Mouse (Mus musculus) midbrain, embryonic 12.5 days (tissue): ENCODE data around the gene Gsc2. TPM values are rescaled to one million over a fixed set of nuclear protein-coding genes. Genes with fewer than 3 reads are reported as not detected.

Experiments
- ATAC-seq: fragments of 200-750 bp; cut with Nextera tagmentation; 2 replicates; pipeline ENCODE4 v1.8.0; 2017; ENCODE audit warnings: low read depth, moderate TSS enrichment, moderate library complexity; ENCODE audit not compliant: low FRiP score
- H3K27ac ChIP-seq: fragments of 300-500 bp; sonication (generic); replicated peaks from 2 replicates; pipeline ENCODE4 v1.5.1; 2016; ENCODE audit warnings: mild to moderate bottlenecking
- H3K27me3 ChIP-seq: fragments of 300-500 bp; sonication (generic); 2 replicates; pipeline ENCODE4 v1.6.1; 2016; ENCODE audit warnings: mild to moderate bottlenecking
- H3K36me3 ChIP-seq: fragments of 300-500 bp; sonication (generic); 2 replicates; pipeline ENCODE4 v1.6.1; 2016
- H3K4me1 ChIP-seq: fragments of 300-500 bp; sonication (generic); 2 replicates; pipeline ENCODE4 v1.6.1; 2016
- H3K4me2 ChIP-seq: fragments of 300-500 bp; sonication (generic); replicated peaks from 2 replicates; pipeline ENCODE4 v1.6.1; 2016; ENCODE audit warnings: mild to moderate bottlenecking, moderate library complexity
- H3K4me3 ChIP-seq: fragments of 300-500 bp; sonication (generic); 2 replicates; pipeline ENCODE4 v1.5.1; 2016; ENCODE audit warnings: mild to moderate bottlenecking
- H3K9ac ChIP-seq: fragments of 300-500 bp; sonication (generic); replicated peaks from 2 replicates; pipeline ENCODE4 v1.6.1; 2016; ENCODE audit warnings: mild to moderate bottlenecking, moderate library complexity
- H3K9me3 ChIP-seq: fragments of 300-500 bp; sonication (generic); 2 replicates; pipeline ENCODE4 v1.6.1; 2016; ENCODE audit warnings: mild to moderate bottlenecking
- WGBS: fragments of 180-500 bp; shearing (Covaris S2); methylation state at CpG from one replicate; pipeline ENCODE4 v1.1.7; 2016; 5-methylcytosine and 5-hydroxymethylcytosine counted together
- polyA plus RNA-seq: library from polyadenylated mRNA; unstranded; fragments of >200 nt; fragmentation: Nextera tagmentation; extraction: Ambion mirVana; gene quantifications from 2 replicates; pipeline ENCODE4 v1.2.1, GENCODE M21; 2016

Gsc2 gene
- polyA plus RNA-seq, 1 experiment from 2014 or later, result 0.26 TPM

- 0 out of 2 replicates have a peak overlapping the region, but pooled peaks have one; percentile 58 for H3K4me3 ChIP-seq
- peak overlapping the region; percentile 81 for H3K27ac ChIP-seq
- peak overlapping the region; percentile 86 for H3K9ac ChIP-seq
- H3K36me3 ChIP-seq, result peaks cover 14% of the 10 kb centered on the region
- no peak for ATAC-seq
- H3K4me2 ChIP-seq, result peak overlapping the region; percentile 98
- H3K27me3 ChIP-seq, result peaks cover 48% of the 10 kb centered on the region
- peaks cover 27% of the 10 kb centered on the region for H3K4me1 ChIP-seq
- no peaks in the 10 kb centered on the region for H3K9me3 ChIP-seq
- 1% methylated on average over 20 of the region's 20 CpGs for WGBS
Observed at GRCm38 (mm10) chr16:17920586-17920985, 5.7 kb upstream of the Gsc2 start.

- Histone ChIP-seq H3K9ac (peak within 1 kb of the TSS; percentile 65), H3K4me2 (peak within 1 kb of the TSS; percentile 92), H3K4me3 (peak within 1 kb of the TSS; percentile 60), H3K27ac (no peak within 1 kb of the TSS; the same call in 1 of the 2 replicates), H3K4me1 (peaks cover 22% of the 10 kb centered on the region), H3K9me3 (no peaks in the 10 kb centered on the region), H3K27me3 (peaks cover 45% of the 10 kb centered on the region), H3K36me3 (peaks cover 33% of the 10 kb centered on the region)
- peak; percentile 93 for ATAC-seq
- WGBS, result under 1% methylated on average over 35 of the region's 35 CpGs
Observed at GRCm38 (mm10) chr16:17911052-17911595, 3.7 kb downstream of the Gsc2 start, which contains the start of gene Ess2. Ess2 (minus strand) TSS chr16:17911348.

GRCm38 (mm10) chr16:17898462-17898861, 16.4 kb downstream of the Gsc2 start, which contains the start of the genes Dgcr2 and Tssk2:
Dgcr2 (minus strand) TSS chr16:17898562.
Tssk2 (plus strand) TSS chr16:17898637.
- no peaks in the 10 kb centered on the region for H3K9me3 ChIP-seq
- no peak for ATAC-seq
- no peak within 1 kb of the TSS for H3K9ac ChIP-seq
- H3K4me3 ChIP-seq, result no peak within 1 kb of the TSS
- H3K27me3 ChIP-seq, result no peaks in the 10 kb centered on the region
- peaks cover 55% of the 10 kb centered on the region for H3K36me3 ChIP-seq
- H3K27ac ChIP-seq, result no peak within 1 kb of the TSS
- no peaks in the 10 kb centered on the region for H3K4me1 ChIP-seq
- H3K4me2 ChIP-seq, result no peak within 1 kb of the TSS
- WGBS, result 94% methylated on average over 14 of the region's 14 CpGs

GRCm38 (mm10) chr16:17896091-17896490, 18.8 kb downstream of the Gsc2 start:
- no peak overlapping the region for H3K4me3 ChIP-seq
- H3K4me1 ChIP-seq, result peaks cover 6% of the 10 kb centered on the region; the same call in 1 of the 2 replicates
- no peak for ATAC-seq
- H3K4me2 ChIP-seq, result no peak overlapping the region
- no peaks in the 10 kb centered on the region for H3K27me3 ChIP-seq
- no peaks in the 10 kb centered on the region for H3K9me3 ChIP-seq
- no peak overlapping the region for H3K9ac ChIP-seq
- H3K36me3 ChIP-seq, result peaks cover 31% of the 10 kb centered on the region
- no peak overlapping the region for H3K27ac ChIP-seq

- Histone ChIP-seq H3K27ac (no peak within 1 kb of the TSS), H3K4me3 (no peak within 1 kb of the TSS), H3K4me2 (no peak within 1 kb of the TSS), H3K4me1 (peaks cover 20% of the 10 kb centered on the region), H3K27me3 (no peaks in the 10 kb centered on the region), H3K9me3 (no peaks in the 10 kb centered on the region), H3K9ac (no peak within 1 kb of the TSS), H3K36me3 (peaks cover 12% of the 10 kb centered on the region)
- no peak for ATAC-seq
- WGBS, result 88% methylated on average over 2 of the region's 2 CpGs
Observed at GRCm38 (mm10) chr16:17893923-17894322, 20.9 kb downstream of the Gsc2 start, which contains the start of gene Tssk1. Tssk1 (plus strand) TSS chr16:17894223.

GRCm38 (mm10) chr16:17892606-17893005, 22.3 kb downstream of the Gsc2 start:
- H3K27ac ChIP-seq, result no peak overlapping the region
- 0 out of 2 replicates have a peak, but pooled peaks cover 3% of the 10 kb centered on the region for H3K36me3 ChIP-seq
- no peak overlapping the region for H3K9ac ChIP-seq
- H3K27me3 ChIP-seq, result no peaks in the 10 kb centered on the region
- H3K4me3 ChIP-seq, result no peak overlapping the region
- WGBS, result 75% methylated on average over 3 of the region's 3 CpGs
- no peak overlapping the region for H3K4me2 ChIP-seq
- ATAC-seq, result no peak
- peaks cover 20% of the 10 kb centered on the region for H3K4me1 ChIP-seq
- no peaks in the 10 kb centered on the region for H3K9me3 ChIP-seq

- Histone ChIP-seq H3K4me2 (peak within 1 kb of the TSS; percentile 91), H3K9ac (peak within 1 kb of the TSS; percentile 96), H3K27ac (peak within 1 kb of the TSS; percentile 95), H3K4me1 (peaks cover 22% of the 10 kb centered on the region), H3K27me3 (no peaks in the 10 kb centered on the region), H3K4me3 (peak within 1 kb of the TSS; percentile 98), H3K9me3 (no peaks in the 10 kb centered on the region), H3K36me3 (0 out of 2 replicates have a peak, but pooled peaks cover 3% of the 10 kb centered on the region)
- under 1% methylated on average over 32 of the region's 38 CpGs for WGBS
- ATAC-seq, result peak; percentile 98
Observed at GRCm38 (mm10) chr16:17891567-17891959, 23.3 kb downstream of the Gsc2 start, which contains the start of gene Gm20518. Gm20518 (minus strand) TSS chr16:17891671.

- ATAC-seq, result peak; percentile 66; the same call in 1 of the 2 replicates
- H3K4me1 ChIP-seq, result peaks cover 22% of the 10 kb centered on the region
- no peaks in the 10 kb centered on the region for H3K9me3 ChIP-seq
- H3K27me3 ChIP-seq, result no peaks in the 10 kb centered on the region
- WGBS, result under 1% methylated on average over 38 of the region's 44 CpGs
- peak overlapping the region; percentile 95 for H3K27ac ChIP-seq
- peak overlapping the region; percentile 98 for H3K4me3 ChIP-seq
- H3K36me3 ChIP-seq, result 0 out of 2 replicates have a peak, but pooled peaks cover 3% of the 10 kb centered on the region
- H3K4me2 ChIP-seq, result peak overlapping the region; percentile 91
- H3K9ac ChIP-seq, result peak overlapping the region; percentile 96
Observed at GRCm38 (mm10) chr16:17890917-17891566, 23.8 kb downstream of the Gsc2 start.

GRCm38 (mm10) chr16:17890342-17890727, 24.5 kb downstream of the Gsc2 start:
- Histone ChIP-seq H3K27me3 (no peaks in the 10 kb centered on the region), H3K4me1 (peaks cover 22% of the 10 kb centered on the region), H3K4me2 (peak overlapping the region; percentile 91), H3K4me3 (peak overlapping the region; percentile 98), H3K27ac (no peak overlapping the region), H3K9ac (peak overlapping the region; percentile 96), H3K36me3 (0 out of 2 replicates have a peak, but pooled peaks cover 3% of the 10 kb centered on the region), H3K9me3 (no peaks in the 10 kb centered on the region)
- no peak for ATAC-seq
- 48% methylated on average over 2 of the region's 2 CpGs for WGBS

GRCm38 (mm10) chr16:17889689-17890341, 25.0 kb downstream of the Gsc2 start:
- 87% methylated on average over 6 of the region's 6 CpGs for WGBS
- Histone ChIP-seq H3K27me3 (no peaks in the 10 kb centered on the region), H3K4me1 (peaks cover 22% of the 10 kb centered on the region), H3K9ac (peak overlapping the region; percentile 96; the same call in 1 of the 2 replicates), H3K9me3 (no peaks in the 10 kb centered on the region), H3K36me3 (0 out of 2 replicates have a peak, but pooled peaks cover 3% of the 10 kb centered on the region), H3K4me2 (peak overlapping the region; percentile 91), H3K4me3 (peak overlapping the region; percentile 98), H3K27ac (no peak overlapping the region)
- ATAC-seq, result no peak

- H3K36me3 ChIP-seq, result peaks cover 10% of the 10 kb centered on the region; the same call in 1 of the 2 replicates
- H3K4me2 ChIP-seq, result no peak overlapping the region
Observed at GRCm38 (mm10) chr16:17884116-17884515, 30.7 kb downstream of the Gsc2 start.

More at GRCm38 (mm10) chr16:17884116-17884515, 30.7 kb downstream of the Gsc2 start:
- Histone ChIP-seq H3K4me3 (no peak overlapping the region), H3K27ac (no peak overlapping the region), H3K9ac (no peak overlapping the region), H3K9me3 (no peaks in the 10 kb centered on the region), H3K4me1 (0 out of 2 replicates have a peak, but pooled peaks cover 2% of the 10 kb centered on the region), H3K27me3 (no peaks in the 10 kb centered on the region)
- WGBS, result 89% methylated on average over 6 of the region's 6 CpGs
- no peak for ATAC-seq
